Mouse (Mus musculus) CD4-positive, CD25-positive, alpha-beta regulatory T cell, adult 4 months (primary cell): Measurements from ENCODE around the gene C87436. TPM values are rescaled to one million over a fixed set of nuclear protein-coding genes. Genes with fewer than 3 reads are reported as not detected.

Experiments used
- ATAC-seq: one replicate; pipeline ENCODE4 v1.8.0; 2017
- polyA plus RNA-seq, 2 experiments: library from polyadenylated mRNA; unstranded; fragments of 100-300 nt; shearing (Covaris generic); gene quantifications; one replicate each; pipeline ENCODE4 v1.2.1; 2017

The C87436 gene
- polyA plus RNA-seq, 2 experiments from 2014 or later: 41.0 to 43.8 TPM

- no peak for ATAC-seq
Observed at GRCm38 (mm10) chr6:86431531-86431930, 6.6 kb upstream of the C87436 start.

- ATAC-seq: no peak
Observed at GRCm38 (mm10) chr6:86433696-86434095, 4.5 kb upstream of the C87436 start.

DNA sequence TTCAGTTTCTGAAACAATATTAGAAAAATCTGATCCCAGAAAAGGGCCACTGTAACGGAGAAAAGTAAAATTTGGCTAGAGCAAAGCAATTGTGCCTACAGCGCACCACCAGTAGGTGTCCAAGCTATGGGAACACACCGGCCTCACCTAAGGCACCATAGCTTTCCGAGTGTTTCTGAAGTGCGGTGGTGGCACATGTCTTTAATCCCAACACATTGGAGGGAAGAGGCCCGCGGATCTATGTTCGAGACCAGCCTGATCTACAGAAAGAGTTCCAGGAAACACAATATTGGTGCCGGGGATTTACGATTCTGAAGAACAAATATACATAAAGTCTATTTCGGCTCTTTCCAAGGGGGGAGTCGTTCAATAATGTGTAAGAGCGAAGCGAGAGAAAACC is 463 bp upstream of the C87436 start:
- ATAC-seq: peak; percentile 48

GRCm38 (mm10) chr6:86439119-86439496 is 934 bp downstream of the C87436 start:
- no peak for ATAC-seq

- no peak for ATAC-seq
Observed at GRCm38 (mm10) chr6:86439531-86439930, 1.4 kb downstream of the C87436 start.

DNA sequence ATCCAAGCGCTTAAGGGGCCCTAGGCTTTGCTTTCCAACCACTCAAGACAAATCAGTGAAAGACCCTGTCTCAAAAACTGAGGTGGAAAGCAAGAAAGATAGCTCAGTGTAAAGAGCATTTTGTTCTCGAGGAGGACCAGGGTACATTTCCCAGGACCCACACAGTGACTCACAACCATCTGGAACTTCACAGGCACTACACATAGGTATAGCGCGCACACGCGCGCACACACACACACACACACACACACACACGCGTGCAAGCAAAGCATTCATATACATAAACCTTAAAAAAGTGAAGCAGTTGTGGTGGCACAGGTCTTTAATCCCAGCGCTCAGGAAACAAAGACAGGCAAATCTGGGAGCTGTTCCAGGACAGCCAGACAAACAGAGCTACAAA is 3.4 kb downstream of the C87436 start:
- no peak for ATAC-seq

- no peak for ATAC-seq
Observed at GRCm38 (mm10) chr6:86445551-86445950, 7.4 kb downstream of the C87436 start.

DNA sequence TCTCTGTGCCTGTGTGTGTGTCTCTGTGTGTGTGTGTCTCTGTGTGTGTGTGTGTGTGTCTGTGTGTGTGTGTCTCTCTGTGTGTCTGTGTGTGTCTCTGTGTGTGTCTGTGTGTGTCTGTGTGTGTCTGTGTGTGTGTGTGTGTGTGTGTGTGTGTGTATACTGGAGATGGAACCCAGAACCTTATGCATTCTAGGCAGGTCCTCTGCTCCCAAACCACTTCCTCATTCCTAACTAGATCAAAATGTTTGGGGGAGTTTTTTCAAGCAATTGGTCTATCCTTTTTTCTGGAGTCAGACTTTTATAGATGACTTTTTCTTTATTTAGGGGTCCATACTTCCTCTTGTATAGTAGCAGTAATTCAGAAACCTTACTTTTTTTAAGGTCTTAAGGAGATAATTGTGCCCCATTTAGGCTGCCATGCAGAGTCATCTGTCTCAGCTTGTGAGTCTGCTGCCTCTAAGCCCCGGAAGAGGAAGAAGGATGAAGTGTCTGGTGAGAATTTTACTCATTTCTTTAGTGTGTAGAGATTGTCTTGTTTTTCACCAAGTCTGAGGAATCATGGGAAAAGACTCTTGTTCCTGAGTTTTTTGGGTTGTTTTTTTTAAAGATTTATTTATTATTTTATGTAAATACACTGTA is 8.9 kb downstream of the C87436 start:
- ATAC-seq: no peak

- ATAC-seq: no peak
Observed at GRCm38 (mm10) chr6:86456727-86457126, 18.6 kb downstream of the C87436 start.

GRCm38 (mm10) chr6:86463079-86463478 is 24.9 kb downstream of the C87436 start:
- no peak for ATAC-seq

DNA sequence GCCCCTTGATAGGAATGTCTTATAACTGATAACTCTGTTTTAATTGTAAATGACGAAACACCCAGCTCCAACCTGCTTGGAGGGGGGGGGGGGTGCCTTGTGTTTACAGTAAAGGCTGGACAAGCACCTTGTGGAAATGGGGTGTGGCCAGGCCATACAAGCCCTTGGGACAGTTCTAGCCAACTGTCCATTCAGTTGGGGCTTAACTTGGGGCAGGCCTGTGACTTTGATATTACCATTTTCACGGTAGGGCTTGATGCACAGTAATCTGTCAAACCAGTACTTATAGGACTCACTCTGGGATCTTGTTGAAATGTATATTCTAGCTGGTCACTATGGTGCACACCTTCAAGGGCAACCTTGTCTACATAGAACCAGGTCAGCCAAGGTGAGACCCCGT is 33.1 kb downstream of the C87436 start:
- no peak for ATAC-seq

DNA sequence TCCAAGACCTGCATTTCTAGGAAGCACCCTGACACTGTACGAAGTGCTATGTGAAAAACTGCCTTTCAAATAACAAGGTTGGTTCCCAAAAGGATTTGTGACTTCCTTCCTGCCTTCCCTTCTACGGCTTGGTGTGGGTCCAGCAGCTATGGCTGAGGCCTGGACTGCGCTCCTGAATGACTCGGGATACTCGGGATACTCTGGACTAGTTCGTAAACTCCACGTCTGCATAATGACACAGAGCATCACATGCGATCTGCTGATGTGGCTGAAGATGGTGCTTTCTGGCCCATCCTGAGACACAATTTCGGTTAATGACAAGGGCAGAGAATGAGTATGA is 33.6 kb downstream of the C87436 start:
- ATAC-seq: peak; percentile 21

- ATAC-seq: peak; percentile 84
Observed at GRCm38 (mm10) chr6:86472100-86472955, 34.2 kb downstream of the C87436 start.

GRCm38 (mm10) chr6:86473077-86473476 is 34.9 kb downstream of the C87436 start:
- ATAC-seq: no peak

GRCm38 (mm10) chr6:86474072-86474471 is 35.9 kb downstream of the C87436 start:
- no peak for ATAC-seq

DNA sequence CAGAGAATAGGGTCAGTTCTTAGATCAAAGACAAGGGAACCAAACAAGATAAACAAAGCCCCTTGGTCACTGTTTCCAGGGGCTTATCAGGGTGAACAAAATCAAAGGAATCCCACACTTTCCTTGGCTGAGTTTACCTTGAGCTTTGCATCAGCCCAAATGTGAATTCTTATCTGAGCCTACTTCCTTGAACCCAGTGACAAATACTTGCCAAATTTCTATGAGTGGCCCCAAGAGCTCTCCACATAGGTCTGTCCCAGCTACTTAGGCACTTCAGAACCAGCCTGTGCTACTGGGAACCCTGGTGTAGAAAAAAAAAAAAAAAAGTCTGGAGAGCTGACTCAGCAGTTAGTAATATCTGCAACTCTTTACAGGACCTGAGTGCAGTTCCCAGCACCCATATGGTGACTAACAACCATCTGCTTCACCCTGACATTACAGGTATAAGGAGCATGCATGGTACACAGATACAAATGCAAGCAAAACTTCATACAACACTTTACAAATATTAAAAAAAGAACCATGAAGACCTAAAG is 36.5 kb downstream of the C87436 start:
- no peak for ATAC-seq

- ATAC-seq: no peak
Observed at GRCm38 (mm10) chr6:86475462-86476167, 37.4 kb downstream of the C87436 start.

DNA sequence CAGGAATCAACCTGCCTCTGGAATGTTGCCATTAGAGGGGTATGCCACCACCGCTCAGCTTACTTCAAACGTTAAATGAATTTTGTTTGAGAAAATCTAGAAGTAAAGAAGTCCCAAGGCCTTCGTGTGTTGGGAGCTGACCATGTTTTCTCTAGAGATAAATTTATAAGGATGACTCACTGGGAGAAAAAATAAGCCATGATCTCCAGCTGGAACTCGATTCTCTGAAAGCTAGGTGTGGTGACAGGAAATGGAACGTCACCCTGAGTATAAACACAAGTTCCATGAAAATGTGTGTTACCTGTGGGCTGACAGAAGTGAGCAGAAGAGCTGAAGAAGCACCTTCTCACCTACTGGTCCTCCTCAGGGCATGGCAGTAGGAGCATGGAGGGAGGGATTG is 38.8 kb downstream of the C87436 start:
- ATAC-seq: no peak

- ATAC-seq: no peak
Observed at GRCm38 (mm10) chr6:86479311-86479710, 41.1 kb downstream of the C87436 start.

DNA sequence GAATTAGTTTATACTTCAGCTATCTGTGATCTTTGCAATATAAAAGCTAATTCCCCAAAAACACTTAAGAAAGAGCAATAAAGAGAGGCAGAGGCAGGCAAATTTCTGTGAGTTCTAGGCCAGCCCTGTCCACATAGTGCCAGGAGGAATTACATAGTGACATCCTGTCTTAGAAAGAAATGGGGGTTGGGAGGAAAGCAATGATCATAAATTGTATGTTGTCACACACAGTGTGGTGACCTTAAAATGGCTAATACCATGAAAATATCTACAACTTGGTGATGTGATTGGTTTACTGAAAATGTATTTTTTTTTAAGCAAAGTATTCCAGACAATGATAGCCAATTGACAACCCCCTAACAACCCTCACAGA is 41.6 kb downstream of the C87436 start:
- ATAC-seq: no peak

GRCm38 (mm10) chr6:86480189-86480831 is 42.1 kb downstream of the C87436 start:
- no peak for ATAC-seq

- ATAC-seq: no peak
Observed at GRCm38 (mm10) chr6:86481871-86482270, 43.7 kb downstream of the C87436 start.
